Mouse (Mus musculus) bone marrow, adult 2 months (tissue): ENCODE results near the gene Gm2115. TPM values are rescaled to one million over a fixed set of nuclear protein-coding genes. Genes with fewer than 3 reads are reported as not detected.

Experiments
- H3K27ac ChIP-seq: fragments of 200-500 bp; 2 replicates; pipeline ENCODE4 v1.5.1; 2012; ENCODE audit warnings: low read depth, mild to moderate bottlenecking, control low read depth, inconsistent platforms, low read length; ENCODE audit not compliant: control insufficient read depth, poor library complexity, insufficient read depth
- H3K4me1 ChIP-seq: fragments of 200-500 bp; 2 replicates; pipeline ENCODE4 v1.6.1; 2011; ENCODE audit warnings: low read length; ENCODE audit not compliant: control insufficient read depth, insufficient read depth
- H3K4me3 ChIP-seq: fragments of 200-500 bp; replicated peaks from 2 replicates; pipeline ENCODE3; 2011; ENCODE audit warnings: mild to moderate bottlenecking, low read depth, low read length, control low read depth; ENCODE audit not compliant: control insufficient read depth
- CTCF ChIP-seq: fragments of 200-500 bp; IDR thresholded peaks from 2 replicates; pipeline ENCODE4 v1.5.1; 2011; ENCODE audit warnings: low read length, control low read depth; ENCODE audit not compliant: control insufficient read depth, insufficient read depth
- POLR2A ChIP-seq: fragments of 200-500 bp; IDR thresholded peaks from 2 replicates; pipeline ENCODE4 v1.6.1; 2011; ENCODE audit warnings: low read depth, mild to moderate bottlenecking, control low read depth, low read length, borderline replicate concordance; ENCODE audit not compliant: control insufficient read depth
- WGBS: fragments of 180-500 bp; shearing (Covaris S2); methylation state at CpG from one replicate; pipeline ENCODE4 v1.1.7; 2018; 5-methylcytosine and 5-hydroxymethylcytosine counted together
- polyA plus RNA-seq: library from polyadenylated mRNA; stranded (reverse); fragments of >200 nt; gene quantifications from 2 replicates; pipeline ENCODE4 v1.2.4, GENCODE M21; 2011; ENCODE audit warnings: low replicate concordance; ENCODE audit not compliant: missing spikeins, insufficient read depth, insufficient read length

The Gm2115 gene
- polyA plus RNA-seq, 1 experiment: 2.3 TPM

GRCm38 (mm10) chr7:84631878-84632277 lies 103.1 kb downstream of the Gm2115 start:
- Histone ChIP-seq H3K4me1 (no peaks in the 10 kb centered on the region), H3K27ac (no peak overlapping the region), H3K4me3 (no peak overlapping the region)
- WGBS: 69% methylated on average over 3 of the region's 3 CpGs
- TF ChIP-seq POLR2A (no peak), CTCF (no peak)

Other genes starting within 250 kb of the Gm2115 start
- 2.0 and 2.5 TPM in 2 replicates for gene Arnt2, start 118.8 kb upstream of the Gm2115 start, polyA plus RNA-seq
- 3.3 and 16.6 TPM in 2 replicates for gene Fah, start 77.8 kb downstream of the Gm2115 start, polyA plus RNA-seq
- 87.1 and 89.4 TPM in 2 replicates for gene Zfand6, start 161.0 kb downstream of the Gm2115 start, polyA plus RNA-seq